Mouse (Mus musculus) liver, postnatal 0 days (tissue): ENCODE results near the gene Nom1.

Experiments
- CTCF ChIP-seq: sonication (generic); IDR thresholded peaks from 2 replicates; pipeline ENCODE4 v1.5.1; 2016; ENCODE audit warnings: antibody characterized with exemption, low read depth
- EP300 ChIP-seq: IDR thresholded peaks from 2 replicates; pipeline ENCODE4 v1.6.1; 2016; ENCODE audit warnings: antibody characterized with exemption, low read depth, mild to moderate bottlenecking

GRCm38 (mm10) chr5:29435491-29435890, 1.0 kb downstream of the Nom1 start:
- TF ChIP-seq EP300 (no peak), CTCF (no peak)
